Mouse (Mus musculus): ENCODE data around the gene Bpi. TPM values are rescaled to one million over a fixed set of nuclear protein-coding genes. Genes with fewer than 3 reads are reported as not detected.

The Bpi gene
- polyA plus RNA-seq, 1 experiment from 2014 or later: not detected

GRCm38 (mm10) chr2:158245072-158245817 lies 12.6 kb upstream of the Bpi start:
- Histone ChIP-seq H3K27me3 (no peaks in the 10 kb centered on the region), H3K4me1 (peaks cover 11% of the 10 kb centered on the region), H3K9me3 (no peaks in the 10 kb centered on the region), H3K27ac (replicated peaks) (no peak overlapping the region), H3K4me2 (replicated peaks) (no peak overlapping the region), H3K36me3 (no peaks in the 10 kb centered on the region), H3K4me3 (no peak overlapping the region), H3K9ac (replicated peaks) (no peak overlapping the region)
- 53% methylated on average over 4 of the region's 4 CpGs for WGBS
- ATAC-seq (replicated peaks): no peak

- no peaks in the 10 kb centered on the region for H3K9me3 ChIP-seq
- no peaks in the 10 kb centered on the region for H3K4me1 ChIP-seq
- H3K4me2 ChIP-seq (replicated peaks): no peak overlapping the region
- no peak overlapping the region for H3K27ac ChIP-seq (replicated peaks)
- 89% methylated on average over 6 of the region's 6 CpGs for WGBS
- no peaks in the 10 kb centered on the region for H3K27me3 ChIP-seq
- no peaks in the 10 kb centered on the region for H3K36me3 ChIP-seq
- no peak for ATAC-seq (replicated peaks)
- H3K4me3 ChIP-seq: no peak overlapping the region
- no peak overlapping the region for H3K9ac ChIP-seq (replicated peaks)
Measured at GRCm38 (mm10) chr2:158247852-158248251, 10.0 kb upstream of the Bpi start.

GRCm38 (mm10) chr2:158248318-158248717 lies 9.6 kb upstream of the Bpi start:
- no peak for ATAC-seq (replicated peaks)
- no peaks in the 10 kb centered on the region for H3K9me3 ChIP-seq
- 77% methylated on average over 7 of the region's 7 CpGs for WGBS

GRCm38 (mm10) chr2:158250558-158250957 lies 7.3 kb upstream of the Bpi start:
- no peaks in the 10 kb centered on the region for H3K36me3 ChIP-seq
- no peak overlapping the region for H3K4me3 ChIP-seq
- no peak overlapping the region for H3K4me2 ChIP-seq (replicated peaks)
- H3K27me3 ChIP-seq: no peaks in the 10 kb centered on the region
- no peaks in the 10 kb centered on the region for H3K9me3 ChIP-seq
- H3K27ac ChIP-seq (replicated peaks): no peak overlapping the region
- no peaks in the 10 kb centered on the region for H3K4me1 ChIP-seq
- WGBS: 73% methylated on average over 4 of the region's 4 CpGs
- no peak for ATAC-seq (replicated peaks)
- H3K9ac ChIP-seq (replicated peaks): no peak overlapping the region

More at GRCm38 (mm10) chr2:158248318-158248717, 9.6 kb upstream of the Bpi start:
- Histone ChIP-seq H3K4me3 (no peak overlapping the region), H3K27ac (replicated peaks) (no peak overlapping the region), H3K36me3 (no peaks in the 10 kb centered on the region), H3K4me2 (replicated peaks) (no peak overlapping the region), H3K9ac (replicated peaks) (no peak overlapping the region), H3K4me1 (no peaks in the 10 kb centered on the region), H3K27me3 (no peaks in the 10 kb centered on the region)

GRCm38 (mm10) chr2:158253806-158254205 lies 4.1 kb upstream of the Bpi start:
- no peak overlapping the region for H3K4me2 ChIP-seq (replicated peaks)
- no peaks in the 10 kb centered on the region for H3K36me3 ChIP-seq
- no peak for ATAC-seq (replicated peaks)
- H3K9ac ChIP-seq (replicated peaks): no peak overlapping the region
- no peak overlapping the region for H3K4me3 ChIP-seq
- H3K4me1 ChIP-seq: peaks cover 6% of the 10 kb centered on the region
- no peaks in the 10 kb centered on the region for H3K9me3 ChIP-seq
- 75% methylated on average over 5 of the region's 5 CpGs for WGBS
- no peaks in the 10 kb centered on the region for H3K27me3 ChIP-seq
- no peak overlapping the region for H3K27ac ChIP-seq (replicated peaks)

GRCm38 (mm10) chr2:158256894-158257293 lies 1.0 kb upstream of the Bpi start:
- 10% methylated on average over 5 of the region's 5 CpGs for WGBS
- H3K4me2 ChIP-seq (replicated peaks): no peak overlapping the region
- no peak overlapping the region for H3K9ac ChIP-seq (replicated peaks)
- H3K27me3 ChIP-seq: no peaks in the 10 kb centered on the region
- ATAC-seq (replicated peaks): no peak
- no peaks in the 10 kb centered on the region for H3K9me3 ChIP-seq
- H3K4me1 ChIP-seq: peaks cover 6% of the 10 kb centered on the region
- no peak overlapping the region for H3K27ac ChIP-seq (replicated peaks)
- H3K36me3 ChIP-seq: no peaks in the 10 kb centered on the region
- H3K4me3 ChIP-seq: no peak overlapping the region

GRCm38 (mm10) chr2:158258781-158259180 lies 887 bp downstream of the Bpi start:
- Histone ChIP-seq H3K27me3 (no peaks in the 10 kb centered on the region), H3K4me2 (replicated peaks) (no peak overlapping the region), H3K4me3 (no peak overlapping the region), H3K27ac (replicated peaks) (no peak overlapping the region), H3K9ac (replicated peaks) (no peak overlapping the region), H3K36me3 (no peaks in the 10 kb centered on the region), H3K9me3 (no peaks in the 10 kb centered on the region), H3K4me1 (peaks cover 6% of the 10 kb centered on the region)
- ATAC-seq (replicated peaks): no peak; the same call in 1 of the 2 replicates
- 10% methylated on average over 12 of the region's 12 CpGs for WGBS

- Histone ChIP-seq H3K9ac (replicated peaks) (no peak overlapping the region), H3K27ac (replicated peaks) (no peak overlapping the region), H3K4me1 (peaks cover 6% of the 10 kb centered on the region), H3K4me3 (no peak overlapping the region), H3K27me3 (no peaks in the 10 kb centered on the region), H3K4me2 (replicated peaks) (no peak overlapping the region), H3K9me3 (no peaks in the 10 kb centered on the region), H3K36me3 (no peaks in the 10 kb centered on the region)
- WGBS: 76% methylated on average over 8 of the region's 8 CpGs
- no peak for ATAC-seq (replicated peaks)
Measured at GRCm38 (mm10) chr2:158259498-158259897, 1.6 kb downstream of the Bpi start.

GRCm38 (mm10) chr2:158264877-158265276 lies 7.0 kb downstream of the Bpi start:
- no peaks in the 10 kb centered on the region for H3K27me3 ChIP-seq
- WGBS: 80% methylated on average over 3 of the region's 3 CpGs
- H3K4me2 ChIP-seq (replicated peaks): no peak overlapping the region
- H3K4me1 ChIP-seq: no peaks in the 10 kb centered on the region
- no peaks in the 10 kb centered on the region for H3K9me3 ChIP-seq
- no peak for ATAC-seq (replicated peaks)
- H3K4me3 ChIP-seq: no peak overlapping the region
- no peak overlapping the region for H3K9ac ChIP-seq (replicated peaks)
- H3K36me3 ChIP-seq: no peaks in the 10 kb centered on the region
- no peak overlapping the region for H3K27ac ChIP-seq (replicated peaks)

- H3K4me2 ChIP-seq (replicated peaks): no peak overlapping the region
- ATAC-seq (replicated peaks): no peak
- H3K9ac ChIP-seq (replicated peaks): no peak overlapping the region
- no peaks in the 10 kb centered on the region for H3K9me3 ChIP-seq
- H3K4me1 ChIP-seq: no peaks in the 10 kb centered on the region
- no peak overlapping the region for H3K27ac ChIP-seq (replicated peaks)
- no peak overlapping the region for H3K4me3 ChIP-seq
- H3K36me3 ChIP-seq: no peaks in the 10 kb centered on the region
- H3K27me3 ChIP-seq: no peaks in the 10 kb centered on the region
- WGBS: 86% methylated on average over 8 of the region's 8 CpGs
Measured at GRCm38 (mm10) chr2:158270017-158270416, 12.1 kb downstream of the Bpi start.

- no peak for ATAC-seq (replicated peaks)
- Histone ChIP-seq H3K9me3 (no peaks in the 10 kb centered on the region), H3K4me2 (replicated peaks) (no peak overlapping the region), H3K27ac (replicated peaks) (no peak overlapping the region), H3K4me1 (no peaks in the 10 kb centered on the region), H3K9ac (replicated peaks) (no peak overlapping the region), H3K36me3 (no peaks in the 10 kb centered on the region), H3K27me3 (no peaks in the 10 kb centered on the region), H3K4me3 (no peak overlapping the region)
- WGBS: 5% methylated on average over 2 of the region's 2 CpGs
Measured at GRCm38 (mm10) chr2:158273646-158274045, 15.8 kb downstream of the Bpi start.

- Histone ChIP-seq H3K4me1 (no peaks in the 10 kb centered on the region), H3K27ac (replicated peaks) (no peak overlapping the region), H3K9ac (replicated peaks) (no peak overlapping the region), H3K9me3 (no peaks in the 10 kb centered on the region), H3K27me3 (no peaks in the 10 kb centered on the region), H3K36me3 (no peaks in the 10 kb centered on the region), H3K4me2 (replicated peaks) (no peak overlapping the region), H3K4me3 (no peak overlapping the region)
- 96% methylated on average over 3 of the region's 3 CpGs for WGBS
- ATAC-seq (replicated peaks): no peak
Measured at GRCm38 (mm10) chr2:158275349-158275748, 17.5 kb downstream of the Bpi start.

GRCm38 (mm10) chr2:158275811-158276210 lies 17.9 kb downstream of the Bpi start:
- no peak overlapping the region for H3K4me3 ChIP-seq
- no peaks in the 10 kb centered on the region for H3K27me3 ChIP-seq
- H3K9me3 ChIP-seq: no peaks in the 10 kb centered on the region
- no peak overlapping the region for H3K4me2 ChIP-seq (replicated peaks)
- H3K9ac ChIP-seq (replicated peaks): no peak overlapping the region
- 77% methylated on average over 4 of the region's 4 CpGs for WGBS
- H3K4me1 ChIP-seq: no peaks in the 10 kb centered on the region
- no peak overlapping the region for H3K27ac ChIP-seq (replicated peaks)
- H3K36me3 ChIP-seq: no peaks in the 10 kb centered on the region
- ATAC-seq (replicated peaks): no peak

Data from forebrain, embryonic 15.5 days (tissue).